Mouse (Mus musculus): ENCODE measurements around the gene Emilin2. TPM values are rescaled to one million over a fixed set of nuclear protein-coding genes. Genes with fewer than 3 reads are reported as not detected.

Emilin2 gene
- polyA plus RNA-seq, 1 experiment from 2014 or later: 2.0 TPM

DNA sequence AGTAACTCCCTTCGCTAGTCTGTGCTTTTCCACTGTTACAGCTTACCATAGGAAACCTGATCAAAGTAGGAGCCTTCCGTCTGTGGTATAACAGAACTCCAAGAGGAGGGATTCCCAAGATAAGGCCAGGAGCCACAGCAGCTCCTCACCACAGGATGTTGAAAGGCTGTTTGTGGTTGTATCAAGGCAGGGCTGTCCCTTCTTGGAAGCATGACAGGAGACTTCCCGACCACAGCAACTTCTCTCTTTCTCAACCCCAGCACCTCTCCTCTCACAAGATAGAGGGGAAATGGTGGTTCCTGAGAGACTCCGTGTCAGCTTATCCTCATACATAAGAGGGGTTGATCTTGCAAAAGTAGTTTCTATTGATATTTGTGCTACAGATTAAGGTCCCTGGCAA, 47.0 kb downstream of the Emilin2 start:
- H3K9me3 ChIP-seq (ENCODE audit: control insufficient read depth, low read length): no peaks in the 10 kb centered on the region
- H3K4me2 ChIP-seq (ENCODE audit: low read depth, low read length): no peak overlapping the region
- ATAC-seq (ENCODE audit: low read depth): no peak
- no peaks in the 10 kb centered on the region for H3K27me3 ChIP-seq (ENCODE audit: control insufficient read depth, insufficient read depth, low read length)
- H3K4me3 ChIP-seq (ENCODE audit: low read depth, low read length): no peak overlapping the region
- H3K27ac ChIP-seq (ENCODE audit: low read depth, low read length): no peak overlapping the region
- H3K36me3 ChIP-seq (ENCODE audit: control insufficient read depth, insufficient read depth, low read length): no peaks in the 10 kb centered on the region
- H3K4me1 ChIP-seq (ENCODE audit: control insufficient read depth, insufficient read depth, low read length): no peaks in the 10 kb centered on the region
- 91% methylated on average over 4 of the region's 4 CpGs for WGBS
- H3K9ac ChIP-seq (replicated peaks; ENCODE audit: low read depth, low read length): no peak overlapping the region

DNA sequence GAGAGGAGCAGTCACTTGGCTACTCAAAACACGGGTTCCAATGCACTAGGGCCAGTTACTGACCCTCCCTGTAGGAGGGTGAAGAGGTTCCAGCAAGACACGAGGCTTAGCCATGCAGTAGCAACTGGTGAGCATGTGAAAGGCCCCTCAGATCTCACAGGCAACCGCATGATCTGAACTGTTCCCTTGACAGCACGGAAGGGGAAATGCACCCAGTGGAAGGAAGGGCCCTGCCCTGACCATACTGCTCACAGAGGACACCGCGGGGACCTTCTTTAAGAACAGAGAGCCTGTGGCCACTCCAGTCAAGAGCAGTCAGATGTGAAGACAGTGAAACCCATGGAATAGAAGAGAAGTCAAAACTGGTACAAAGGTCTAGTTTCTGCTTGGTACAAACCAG, 48.6 kb downstream of the Emilin2 start:
- Histone ChIP-seq H3K4me2 (ENCODE audit: low read depth, low read length) (no peak overlapping the region), H3K36me3 (ENCODE audit: control insufficient read depth, insufficient read depth, low read length) (no peaks in the 10 kb centered on the region), H3K4me1 (ENCODE audit: control insufficient read depth, insufficient read depth, low read length) (no peaks in the 10 kb centered on the region), H3K4me3 (ENCODE audit: low read depth, low read length) (no peak overlapping the region), H3K27me3 (ENCODE audit: control insufficient read depth, insufficient read depth, low read length) (no peaks in the 10 kb centered on the region), H3K9ac (replicated peaks; ENCODE audit: low read depth, low read length) (no peak overlapping the region), H3K9me3 (ENCODE audit: control insufficient read depth, low read length) (no peaks in the 10 kb centered on the region), H3K27ac (ENCODE audit: low read depth, low read length) (no peak overlapping the region)
- no peak for ATAC-seq (ENCODE audit: low read depth)
- WGBS: 89% methylated on average over 6 of the region's 6 CpGs

DNA sequence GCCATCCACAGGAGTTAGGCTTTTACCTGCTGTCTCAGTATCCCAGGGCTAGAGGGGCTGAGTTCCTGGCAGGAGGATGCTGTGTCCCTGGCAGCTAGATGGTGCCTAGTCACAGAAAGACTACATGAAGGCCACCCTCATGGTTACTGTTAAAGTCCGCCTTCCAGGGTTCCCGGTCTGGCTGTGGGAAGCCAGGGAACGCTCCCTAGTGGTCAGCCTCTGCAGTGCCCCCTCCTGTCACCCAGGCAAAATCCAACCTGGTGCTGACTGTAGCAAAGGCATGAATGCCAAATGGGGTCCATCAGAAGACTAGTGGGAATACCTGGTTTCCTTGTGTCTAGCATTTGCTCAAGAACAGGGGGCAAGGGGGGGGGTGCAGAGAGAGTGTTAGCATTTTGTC, 51.1 kb downstream of the Emilin2 start:
- Histone ChIP-seq H3K27ac (ENCODE audit: low read depth, low read length) (no peak overlapping the region), H3K4me3 (ENCODE audit: low read depth, low read length) (no peak overlapping the region), H3K36me3 (ENCODE audit: control insufficient read depth, insufficient read depth, low read length) (no peaks in the 10 kb centered on the region), H3K4me1 (ENCODE audit: control insufficient read depth, insufficient read depth, low read length) (no peaks in the 10 kb centered on the region), H3K4me2 (ENCODE audit: low read depth, low read length) (no peak overlapping the region), H3K9me3 (ENCODE audit: control insufficient read depth, low read length) (no peaks in the 10 kb centered on the region), H3K9ac (replicated peaks; ENCODE audit: low read depth, low read length) (no peak overlapping the region), H3K27me3 (ENCODE audit: control insufficient read depth, insufficient read depth, low read length) (no peaks in the 10 kb centered on the region)
- ATAC-seq (ENCODE audit: low read depth): no peak
- 52% methylated on average over 3 of the region's 3 CpGs for WGBS

DNA sequence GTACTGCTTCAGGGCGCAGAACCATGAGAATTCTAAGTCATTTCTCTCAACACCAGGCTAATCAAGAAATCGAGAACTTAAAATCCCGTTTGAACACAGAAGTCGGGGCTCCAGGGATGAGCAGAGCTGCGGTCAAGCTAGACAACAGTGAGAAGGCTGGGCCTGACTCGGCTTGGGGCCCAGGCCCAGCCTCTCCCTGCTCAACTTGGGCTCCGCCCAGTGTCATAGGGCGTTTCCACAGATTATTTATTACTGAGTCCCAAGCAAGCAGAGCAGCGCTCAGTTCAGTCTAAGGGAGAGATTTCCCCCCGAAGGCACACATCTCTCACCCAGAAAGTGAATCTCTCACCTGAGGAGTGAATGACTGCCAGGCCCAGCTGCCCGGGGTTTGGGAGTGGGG, 52.1 kb downstream of the Emilin2 start:
- no peak overlapping the region for H3K9ac ChIP-seq (replicated peaks; ENCODE audit: low read depth, low read length)
- no peaks in the 10 kb centered on the region for H3K9me3 ChIP-seq (ENCODE audit: control insufficient read depth, low read length)
- H3K4me2 ChIP-seq (ENCODE audit: low read depth, low read length): no peak overlapping the region
- H3K4me1 ChIP-seq (ENCODE audit: control insufficient read depth, insufficient read depth, low read length): no peaks in the 10 kb centered on the region
- WGBS: 74% methylated on average over 11 of the region's 11 CpGs
- no peak overlapping the region for H3K4me3 ChIP-seq (ENCODE audit: low read depth, low read length)
- H3K36me3 ChIP-seq (ENCODE audit: control insufficient read depth, insufficient read depth, low read length): no peaks in the 10 kb centered on the region
- no peak for ATAC-seq (ENCODE audit: low read depth)
- H3K27me3 ChIP-seq (ENCODE audit: control insufficient read depth, insufficient read depth, low read length): no peaks in the 10 kb centered on the region
- H3K27ac ChIP-seq (ENCODE audit: low read depth, low read length): no peak overlapping the region

DNA sequence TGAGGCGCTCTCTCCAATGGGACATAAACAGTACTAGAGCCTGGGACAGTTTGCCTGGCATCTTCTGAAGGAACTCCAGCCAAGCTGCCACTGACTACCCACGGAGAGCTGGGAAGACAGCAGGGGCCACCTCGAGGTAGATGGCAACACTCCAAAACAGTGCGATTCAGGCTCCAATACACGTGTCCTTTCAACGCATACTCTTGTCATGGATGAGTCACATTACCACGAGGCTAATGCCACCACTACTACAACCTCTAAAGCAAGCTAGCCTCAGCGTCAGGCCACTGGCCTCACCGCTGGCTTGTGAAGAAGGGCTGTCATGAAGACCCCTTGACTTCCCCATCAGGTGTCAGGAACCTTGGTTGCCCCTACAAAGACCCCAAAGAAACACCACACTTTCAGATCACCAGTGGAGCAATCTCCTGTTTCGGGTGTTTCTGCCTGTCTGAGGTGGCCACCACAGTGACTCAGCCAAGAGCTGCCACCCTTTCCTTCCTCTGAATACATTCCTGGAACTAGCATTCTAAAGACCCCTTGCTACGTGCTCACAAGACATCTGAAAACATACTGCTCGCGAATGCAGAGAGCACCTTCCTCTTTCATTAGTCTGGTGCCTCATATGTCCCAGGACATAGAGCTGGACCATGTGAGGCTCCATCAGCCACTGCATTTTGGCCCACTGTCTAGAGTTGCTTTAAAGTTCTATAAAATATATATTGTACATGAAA, 54.8 kb downstream of the Emilin2 start:
- Histone ChIP-seq H3K9me3 (ENCODE audit: control insufficient read depth, low read length) (no peaks in the 10 kb centered on the region), H3K4me3 (ENCODE audit: low read depth, low read length) (no peak overlapping the region), H3K4me1 (ENCODE audit: control insufficient read depth, insufficient read depth, low read length) (no peaks in the 10 kb centered on the region), H3K4me2 (ENCODE audit: low read depth, low read length) (no peak overlapping the region), H3K27ac (ENCODE audit: low read depth, low read length) (no peak overlapping the region), H3K9ac (replicated peaks; ENCODE audit: low read depth, low read length) (no peak overlapping the region), H3K27me3 (ENCODE audit: control insufficient read depth, insufficient read depth, low read length) (no peaks in the 10 kb centered on the region), H3K36me3 (ENCODE audit: control insufficient read depth, insufficient read depth, low read length) (no peaks in the 10 kb centered on the region)
- WGBS: 90% methylated on average over 13 of the region's 13 CpGs
- no peak for ATAC-seq (ENCODE audit: low read depth)

DNA sequence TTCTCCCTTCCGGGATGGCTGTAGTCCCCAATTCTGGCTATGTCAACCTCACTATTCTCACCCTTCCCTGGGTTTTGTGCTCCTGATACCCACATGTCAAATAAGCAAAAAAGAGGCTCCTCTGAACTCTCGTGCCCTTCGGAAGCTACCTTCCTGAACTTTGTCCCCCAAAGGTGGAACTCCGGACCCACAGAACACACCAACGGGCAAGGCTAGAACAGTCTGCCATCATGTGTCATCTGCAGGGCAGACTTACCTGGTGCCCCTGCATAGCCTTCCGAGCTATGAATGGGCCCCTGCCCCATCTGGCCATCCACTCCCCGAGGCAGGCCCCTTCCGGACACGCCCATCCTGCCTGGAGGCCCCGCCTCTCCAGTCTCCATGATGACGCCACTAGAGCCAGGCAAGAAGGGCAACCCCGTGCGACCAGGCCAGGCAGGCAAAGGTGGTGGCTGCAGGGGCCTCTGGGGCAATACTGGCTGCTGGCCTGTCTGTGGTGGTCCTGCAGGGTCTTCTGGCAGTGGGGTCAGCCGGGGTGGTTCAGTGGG, 55.6 kb downstream of the Emilin2 start:
- Histone ChIP-seq H3K27me3 (ENCODE audit: control insufficient read depth, insufficient read depth, low read length) (no peaks in the 10 kb centered on the region), H3K27ac (ENCODE audit: low read depth, low read length) (no peak overlapping the region)

DNA sequence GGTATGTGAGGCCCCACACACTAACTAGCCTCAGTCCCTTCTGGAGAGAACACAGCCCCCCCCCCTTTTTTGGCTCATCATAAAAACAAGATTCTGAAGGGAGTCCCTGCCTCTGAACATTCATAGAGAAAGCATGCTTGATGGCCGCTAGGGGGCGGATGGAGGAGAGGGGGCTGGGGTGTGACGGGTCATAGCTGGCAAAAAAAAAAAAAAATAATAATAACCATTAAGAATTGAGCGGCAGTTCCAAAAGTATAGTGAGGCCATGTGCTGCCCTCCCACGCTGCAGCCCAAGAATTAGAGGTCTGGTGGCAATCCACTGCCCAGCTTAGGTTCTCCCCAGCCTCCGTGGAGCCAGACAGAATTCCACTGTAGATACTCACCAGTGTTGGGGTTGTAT, 57.0 kb downstream of the Emilin2 start:
- Histone ChIP-seq H3K4me1 (ENCODE audit: control insufficient read depth, insufficient read depth, low read length) (no peaks in the 10 kb centered on the region), H3K4me2 (ENCODE audit: low read depth, low read length) (no peak overlapping the region), H3K27ac (ENCODE audit: low read depth, low read length) (no peak overlapping the region), H3K4me3 (ENCODE audit: low read depth, low read length) (no peak overlapping the region), H3K36me3 (ENCODE audit: control insufficient read depth, insufficient read depth, low read length) (no peaks in the 10 kb centered on the region), H3K9me3 (ENCODE audit: control insufficient read depth, low read length) (no peaks in the 10 kb centered on the region), H3K9ac (replicated peaks; ENCODE audit: low read depth, low read length) (no peak overlapping the region), H3K27me3 (ENCODE audit: control insufficient read depth, insufficient read depth, low read length) (no peaks in the 10 kb centered on the region)
- ATAC-seq (ENCODE audit: low read depth): no peak
- 72% methylated on average over 6 of the region's 6 CpGs for WGBS

More for the DNA sequence above, 55.6 kb downstream of the Emilin2 start:
- WGBS: 77% methylated on average over 14 of the region's 14 CpGs
- Histone ChIP-seq H3K4me1 (ENCODE audit: control insufficient read depth, insufficient read depth, low read length) (no peaks in the 10 kb centered on the region), H3K9ac (replicated peaks; ENCODE audit: low read depth, low read length) (no peak overlapping the region), H3K4me2 (ENCODE audit: low read depth, low read length) (no peak overlapping the region), H3K36me3 (ENCODE audit: control insufficient read depth, insufficient read depth, low read length) (no peaks in the 10 kb centered on the region), H3K9me3 (ENCODE audit: control insufficient read depth, low read length) (no peaks in the 10 kb centered on the region), H3K4me3 (ENCODE audit: low read depth, low read length) (no peak overlapping the region)
- ATAC-seq (ENCODE audit: low read depth): no peak

DNA sequence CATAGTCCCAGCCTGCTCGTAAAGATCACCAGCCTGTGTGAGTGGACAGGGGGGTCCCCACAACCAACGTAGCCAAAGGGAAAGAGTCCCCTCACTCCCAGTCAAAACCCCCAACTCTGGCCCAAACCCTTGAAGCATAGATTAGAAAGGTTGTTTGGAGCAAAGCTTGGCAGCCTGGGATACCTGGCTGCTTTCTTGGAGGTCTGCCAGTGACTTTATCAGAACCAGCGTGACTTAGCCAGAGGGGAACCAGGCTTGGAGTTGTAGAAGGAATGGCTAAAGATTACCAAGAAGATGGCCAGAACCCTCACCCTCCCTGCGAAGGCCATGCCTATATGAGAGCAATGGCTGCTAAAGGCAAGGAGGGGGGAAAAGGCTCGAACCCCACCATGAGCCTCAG, 57.7 kb downstream of the Emilin2 start:
- Histone ChIP-seq H3K27ac (ENCODE audit: low read depth, low read length) (no peak overlapping the region), H3K4me2 (ENCODE audit: low read depth, low read length) (no peak overlapping the region), H3K4me1 (ENCODE audit: control insufficient read depth, insufficient read depth, low read length) (no peaks in the 10 kb centered on the region), H3K9ac (replicated peaks; ENCODE audit: low read depth, low read length) (no peak overlapping the region), H3K27me3 (ENCODE audit: control insufficient read depth, insufficient read depth, low read length) (no peaks in the 10 kb centered on the region), H3K36me3 (ENCODE audit: control insufficient read depth, insufficient read depth, low read length) (no peaks in the 10 kb centered on the region), H3K4me3 (ENCODE audit: low read depth, low read length) (no peak overlapping the region), H3K9me3 (ENCODE audit: control insufficient read depth, low read length) (no peaks in the 10 kb centered on the region)
- no peak for ATAC-seq (ENCODE audit: low read depth)
- 88% methylated on average over 5 of the region's 5 CpGs for WGBS

DNA sequence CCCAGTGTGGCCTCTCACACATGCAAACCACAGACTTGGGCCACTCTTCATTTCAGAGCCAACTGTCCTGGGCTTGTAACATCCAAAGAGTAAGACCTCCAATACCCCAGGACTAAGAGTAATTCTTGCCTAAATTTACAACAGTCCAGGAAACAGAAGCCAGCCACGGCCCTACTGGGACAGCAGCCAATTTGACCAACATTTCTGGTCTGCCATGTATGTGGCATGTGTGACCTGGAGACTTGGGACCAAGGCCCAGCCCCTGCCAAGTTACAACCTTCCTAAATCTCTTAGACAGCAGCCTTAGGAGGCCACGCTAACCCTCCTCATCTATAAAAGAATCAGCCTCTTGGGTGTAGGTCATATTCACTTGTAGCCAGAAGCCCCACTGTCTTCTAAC, 58.4 kb downstream of the Emilin2 start:
- no peaks in the 10 kb centered on the region for H3K36me3 ChIP-seq (ENCODE audit: control insufficient read depth, insufficient read depth, low read length)
- no peak overlapping the region for H3K27ac ChIP-seq (ENCODE audit: low read depth, low read length)
- H3K27me3 ChIP-seq (ENCODE audit: control insufficient read depth, insufficient read depth, low read length): no peaks in the 10 kb centered on the region
- no peak overlapping the region for H3K9ac ChIP-seq (replicated peaks; ENCODE audit: low read depth, low read length)
- no peaks in the 10 kb centered on the region for H3K4me1 ChIP-seq (ENCODE audit: control insufficient read depth, insufficient read depth, low read length)
- 90% methylated on average over 2 of the region's 2 CpGs for WGBS
- no peaks in the 10 kb centered on the region for H3K9me3 ChIP-seq (ENCODE audit: control insufficient read depth, low read length)
- H3K4me3 ChIP-seq (ENCODE audit: low read depth, low read length): no peak overlapping the region
- H3K4me2 ChIP-seq (ENCODE audit: low read depth, low read length): no peak overlapping the region
- no peak for ATAC-seq (ENCODE audit: low read depth)

Measured in neural tube, embryonic 14.5 days (tissue).